Mouse (Mus musculus) ES-E14 (cell line): Measurements from ENCODE around the gene Ghr. TPM values are rescaled to one million over a fixed set of nuclear protein-coding genes. Genes with fewer than 3 reads are reported as not detected.

Experiments
- DNase-seq: peaks from one replicate; pipeline ENCODE4 v3.0.0-alpha.2; 2013; ENCODE audit warnings: low read depth, low spot score
- H3K27ac ChIP-seq: 2 replicates; pipeline ENCODE4 v1.5.1; 2012; ENCODE audit warnings: low read depth, mild to moderate bottlenecking, low read length, moderate library complexity, mixed read lengths; ENCODE audit not compliant: poor library complexity, insufficient read depth, severe bottlenecking
- H3K36me3 ChIP-seq: 2 replicates; pipeline ENCODE4 v1.6.1; 2012; ENCODE audit warnings: mild to moderate bottlenecking, low read length, moderate library complexity, mixed read lengths; ENCODE audit not compliant: control insufficient read depth, poor library complexity, insufficient read depth, severe bottlenecking
- H3K4me1 ChIP-seq, 2 experiments: fragments of 150-350 bp in 1 of 2; sonication (generic) in 1 of 2; 2 replicates each; pipeline ENCODE4 v1.6.1; 2012; ENCODE audit warnings: low read length in 2 of 2, mild to moderate bottlenecking in 1 of 2, mixed read lengths in 1 of 2; ENCODE audit not compliant: control insufficient read depth in 2 of 2, insufficient read depth in 2 of 2, poor library complexity in 1 of 2
- H3K4me3 ChIP-seq, 2 experiments: fragments of 150-350 bp in 1 of 2; sonication (generic) in 1 of 2; 2 replicates each; pipeline ENCODE4 v1.5.1; 2012; ENCODE audit warnings: low read length in 2 of 2, low read depth in 1 of 2, mild to moderate bottlenecking in 1 of 2, mixed read lengths in 1 of 2; ENCODE audit not compliant: insufficient read depth in 1 of 2, poor library complexity in 1 of 2, severe bottlenecking in 1 of 2
- H3K9ac ChIP-seq: 2 replicates; pipeline ENCODE4 v1.6.1; 2012; ENCODE audit warnings: low read depth, mild to moderate bottlenecking, low read length, mixed read lengths; ENCODE audit not compliant: poor library complexity, insufficient read depth, severe bottlenecking
- H3K9me3 ChIP-seq: fragments of 150-350 bp; sonication (generic); 2 replicates; pipeline ENCODE4 v1.6.1; 2012; ENCODE audit warnings: low read depth, mild to moderate bottlenecking, low read length; ENCODE audit not compliant: control insufficient read depth, insufficient read depth
- CHD2 ChIP-seq: IDR thresholded peaks from 2 replicates; pipeline ENCODE4 v1.6.1; 2014; ENCODE audit warnings: mild to moderate bottlenecking, low read depth, low read length, inconsistent platforms
- HCFC1 ChIP-seq: IDR thresholded peaks from 2 replicates; pipeline ENCODE4 v1.6.1; 2012; ENCODE audit warnings: low read length, inconsistent platforms, borderline replicate concordance; ENCODE audit not compliant: insufficient read depth
- MAFK ChIP-seq: IDR thresholded peaks from 2 replicates; pipeline ENCODE4 v1.6.1; 2014; ENCODE audit warnings: mild to moderate bottlenecking, low read depth, low read length, inconsistent platforms; ENCODE audit not compliant: insufficient read depth
- ZC3H11A ChIP-seq: IDR thresholded peaks from 2 replicates; pipeline ENCODE4 v1.6.1; 2012; ENCODE audit warnings: low read depth, mild to moderate bottlenecking, inconsistent platforms, low read length, borderline replicate concordance
- ZNF384 ChIP-seq: IDR thresholded peaks from 2 replicates; pipeline ENCODE4 v1.6.1; 2012; ENCODE audit warnings: low read depth, low read length, inconsistent platforms
- in situ Hi-C, 2 experiments: fragments of 600-800 bp; cut with MboI; formaldehyde crosslinking; loops; one replicate each; pipeline ENCODE4 v1.15.1; 2025; ENCODE audit warnings: low sequenced_read_pairs in 2 of 2, inconsistent platforms in 1 of 2; ENCODE audit not compliant: unreplicated experiment in 2 of 2
- total RNA-seq: library from RNA; depleted of rRNA; stranded (reverse); fragments of 300-350 nt; gene quantifications from 2 replicates; pipeline ENCODE4 v1.2.3, GENCODE M21; 2012

Ghr gene
- total RNA-seq, 1 experiment, result 7.5 TPM

DNA sequence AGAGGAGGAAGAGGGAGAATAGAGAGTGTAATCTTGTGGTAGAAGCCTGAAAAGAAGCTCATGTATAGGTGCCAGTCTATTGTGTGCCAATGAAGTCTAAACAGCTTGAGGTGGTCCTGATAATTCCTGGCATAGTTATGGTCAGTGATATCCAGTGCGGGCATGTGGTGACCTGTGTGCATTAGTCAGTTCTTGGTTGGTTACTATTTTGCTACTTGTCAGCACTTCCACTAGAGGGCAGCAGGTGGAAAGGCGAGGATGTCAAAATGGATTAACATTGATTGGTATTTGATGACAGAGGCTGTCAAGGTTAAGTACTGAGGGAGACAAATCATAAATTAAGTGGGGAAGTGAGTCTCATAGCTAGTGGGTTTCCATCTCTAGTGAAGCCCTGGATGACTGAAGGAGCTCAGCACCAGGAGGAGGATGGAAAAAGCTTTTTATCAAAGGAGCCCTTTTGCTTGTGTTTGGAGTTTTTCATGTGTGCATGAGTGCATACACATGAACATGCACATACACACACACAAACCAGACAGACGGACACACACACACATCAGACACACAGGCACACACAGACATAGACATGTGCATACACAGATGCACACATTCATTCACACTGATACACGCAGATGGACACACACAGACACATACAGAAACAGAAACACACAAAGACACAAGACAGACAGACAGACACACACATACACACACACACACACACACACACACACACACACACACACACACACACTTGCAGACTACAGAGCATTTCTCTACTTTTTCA, 141.6 kb downstream of the Ghr start:
- peak; percentile 36 for DNase-seq
- H3K9me3 ChIP-seq, result no peaks in the 10 kb centered on the region
- H3K4me1 ChIP-seq, result no peaks in the 10 kb centered on the region
- no peak overlapping the region for H3K4me3 ChIP-seq
- no peak overlapping the region for H3K9ac ChIP-seq
- in situ Hi-C loops, result no loop called here
- no peaks in the 10 kb centered on the region for H3K36me3 ChIP-seq
- TF ChIP-seq ZNF384 (no peak), MAFK (0 out of 2 replicates have a peak, but pooled peaks have one; percentile 12), ZC3H11A (peak; percentile 46; the same call in 1 of the 2 replicates)
- H3K27ac ChIP-seq, result no peak overlapping the region

DNA sequence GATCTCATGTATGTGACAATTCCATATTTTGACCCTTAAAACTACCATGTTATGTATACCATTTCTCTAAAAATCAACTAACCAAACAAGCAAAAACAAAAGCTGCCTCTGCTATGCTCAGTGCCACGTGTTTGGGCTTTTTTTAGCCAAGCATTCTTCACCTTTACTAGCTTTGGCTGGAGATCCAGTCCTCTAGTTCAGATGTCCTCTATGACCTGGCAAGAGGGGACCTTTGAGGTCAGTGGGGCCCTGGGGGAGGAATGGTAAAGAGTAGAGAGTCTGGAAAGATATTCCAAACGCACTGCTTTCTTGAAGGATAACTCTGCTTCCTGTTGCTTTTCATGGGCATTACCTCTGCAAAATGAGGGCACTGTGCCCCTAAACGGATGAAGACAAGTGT, 145.9 kb downstream of the Ghr start:
- in situ Hi-C loops, result no loop called here

DNA sequence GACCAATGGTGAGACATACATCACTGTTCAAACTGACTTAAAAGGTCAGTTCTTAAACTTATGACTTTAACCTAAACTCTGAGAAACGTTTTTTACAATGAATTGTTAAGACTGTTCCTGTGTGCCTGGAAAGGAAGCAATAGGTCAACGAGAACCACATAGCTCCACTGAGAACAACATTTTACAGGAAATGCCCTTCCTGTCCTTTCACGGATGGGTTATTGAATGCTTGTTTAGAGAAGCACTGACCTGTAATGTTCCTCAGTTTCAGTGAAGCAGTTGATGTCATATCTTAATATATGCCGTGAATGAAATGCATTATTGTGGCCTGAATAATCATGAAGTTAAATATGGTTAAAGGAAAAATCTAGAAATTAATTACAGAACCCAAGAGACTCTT, 147.7 kb downstream of the Ghr start:
- DNase-seq, result no peak
- in situ Hi-C loops, result no loop called here
- no peak overlapping the region for H3K9ac ChIP-seq
- TF ChIP-seq HCFC1 (no peak), ZNF384 (no peak), ZC3H11A (no peak), MAFK (no peak), CHD2 (no peak)
- H3K4me3 ChIP-seq, result no peak overlapping the region
- H3K4me1 ChIP-seq, result no peaks in the 10 kb centered on the region
- H3K27ac ChIP-seq, result no peak overlapping the region
- H3K36me3 ChIP-seq, result no peaks in the 10 kb centered on the region
- H3K9me3 ChIP-seq, result no peaks in the 10 kb centered on the region

More for the DNA sequence above, 145.9 kb downstream of the Ghr start:
- no peaks in the 10 kb centered on the region for H3K4me1 ChIP-seq
- TF ChIP-seq MAFK (no peak), ZC3H11A (no peak), CHD2 (no peak), HCFC1 (no peak), ZNF384 (no peak)
- H3K27ac ChIP-seq, result no peak overlapping the region
- no peaks in the 10 kb centered on the region for H3K9me3 ChIP-seq
- H3K9ac ChIP-seq, result no peak overlapping the region
- DNase-seq, result no peak
- no peak overlapping the region for H3K4me3 ChIP-seq
- no peaks in the 10 kb centered on the region for H3K36me3 ChIP-seq

DNA sequence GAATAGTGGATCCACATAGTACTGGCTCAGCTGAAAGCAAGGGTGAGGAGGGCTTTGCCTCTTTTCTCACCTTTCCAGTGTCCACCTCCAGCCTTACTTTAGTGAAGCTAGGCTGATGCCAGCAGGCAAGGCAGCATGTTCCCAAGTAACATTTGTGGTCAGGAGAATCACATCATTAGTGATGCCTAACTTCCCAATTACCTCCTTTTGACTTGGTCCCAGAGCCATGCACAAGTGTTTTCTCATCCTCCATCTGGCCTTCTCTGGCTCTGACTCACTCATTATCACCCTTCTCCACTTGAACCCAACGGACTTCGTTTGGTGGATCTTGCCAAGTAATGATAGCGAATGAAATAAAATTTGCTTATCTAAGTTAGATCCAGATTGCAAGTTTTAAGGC, 148.8 kb downstream of the Ghr start:
- in situ Hi-C loops, result no loop called here
- TF ChIP-seq CHD2, result no peak
- TF ChIP-seq HCFC1, result no peak
- no peak for TF ChIP-seq ZNF384
- no peak for TF ChIP-seq MAFK
- no peak for TF ChIP-seq ZC3H11A
- Histone ChIP-seq H3K4me1 (no peaks in the 10 kb centered on the region), H3K4me3 (no peak overlapping the region), H3K9me3 (no peaks in the 10 kb centered on the region), H3K36me3 (no peaks in the 10 kb centered on the region), H3K27ac (no peak overlapping the region), H3K9ac (no peak overlapping the region)
- no peak for DNase-seq

DNA sequence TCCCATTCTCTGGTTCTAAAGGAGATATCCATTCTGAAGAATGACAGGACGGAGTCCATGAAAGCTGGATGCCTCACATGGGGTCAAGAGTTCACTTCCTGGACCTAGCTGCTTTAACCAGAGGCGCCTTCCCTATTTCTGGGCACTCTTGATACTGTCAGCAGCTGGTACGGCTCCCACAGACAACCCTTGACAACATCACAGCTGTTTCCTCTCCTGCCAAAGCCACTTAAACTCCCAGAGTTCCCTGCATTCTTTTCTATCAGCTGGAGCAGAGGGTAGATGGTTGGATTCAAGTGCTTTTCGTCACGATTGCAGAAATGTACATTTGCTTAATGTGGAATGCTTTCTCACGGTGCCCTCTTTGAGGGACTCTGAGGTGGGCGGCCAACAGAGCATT, 150.0 kb downstream of the Ghr start:
- no peak for TF ChIP-seq HCFC1
- no peak for TF ChIP-seq CHD2
- TF ChIP-seq ZC3H11A, result no peak
- TF ChIP-seq MAFK, result no peak
- no peak for TF ChIP-seq ZNF384
- H3K9me3 ChIP-seq, result no peaks in the 10 kb centered on the region
- no peak for DNase-seq
- H3K9ac ChIP-seq, result no peak overlapping the region
- H3K36me3 ChIP-seq, result no peaks in the 10 kb centered on the region
- no peak overlapping the region for H3K4me3 ChIP-seq
- H3K27ac ChIP-seq, result no peak overlapping the region
- H3K4me1 ChIP-seq, result no peaks in the 10 kb centered on the region
- in situ Hi-C loops, result no loop called here
